Mouse (Mus musculus) CD4-positive, CD25-positive, alpha-beta regulatory T cell (primary cell): Measurements from ENCODE around the gene Mtg2. TPM values are rescaled to one million over a fixed set of nuclear protein-coding genes. Genes with fewer than 3 reads are reported as not detected.

Experiments used
- polyA plus RNA-seq: library from polyadenylated mRNA; unstranded; fragments of 100-300 nt; shearing (Covaris generic); gene quantifications from one replicate; pipeline ENCODE4 v1.2.1, GENCODE M21; 2017

Mtg2 gene
- polyA plus RNA-seq, result 59.0 TPM

DNA sequence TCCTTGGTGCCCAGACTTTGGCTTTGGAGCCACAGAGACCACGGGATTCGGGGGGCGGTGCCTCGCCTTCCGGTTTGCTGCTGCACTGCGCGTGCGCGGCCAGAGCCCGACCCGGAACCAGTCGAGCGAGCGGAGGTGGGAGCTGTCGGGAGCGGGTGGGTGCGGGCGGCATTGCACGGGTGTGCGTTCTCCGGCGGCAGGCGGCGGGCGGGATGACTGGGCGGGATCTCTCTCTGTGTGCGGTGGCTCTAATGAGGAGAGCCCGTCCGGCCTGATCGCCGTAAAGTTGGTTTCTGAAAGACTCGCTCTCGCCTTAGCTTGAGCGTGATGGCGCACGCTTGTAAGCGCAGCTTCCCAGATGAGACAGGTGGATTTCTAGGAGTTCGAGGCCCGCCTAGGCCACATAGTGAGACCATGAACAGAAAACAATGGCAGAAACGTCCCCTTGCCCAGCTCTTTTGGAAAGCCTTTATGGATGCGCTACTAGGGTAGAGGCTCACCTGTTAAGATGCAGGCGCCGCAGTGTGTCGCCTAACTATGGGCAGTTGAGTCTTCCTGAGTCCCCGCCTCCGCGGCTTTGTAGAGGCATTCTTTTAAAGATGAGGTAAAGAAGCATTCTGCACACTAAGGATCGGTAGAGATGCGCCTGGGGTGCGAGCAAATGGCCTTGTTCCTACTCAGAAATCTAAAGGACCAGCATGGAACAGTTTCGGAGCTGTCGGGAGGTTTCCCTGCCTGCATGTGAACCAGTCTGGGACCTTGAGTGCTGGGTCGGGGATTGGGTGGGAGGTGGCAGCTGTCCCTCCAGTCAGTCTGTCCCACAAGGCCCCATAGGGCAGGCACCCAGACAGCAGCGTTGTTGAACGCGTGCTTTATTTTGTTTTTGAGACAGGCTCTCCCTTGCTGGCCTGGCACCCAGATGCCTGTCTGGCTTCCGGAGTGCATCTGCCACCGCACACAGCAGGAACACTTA is at the start of gene Mtg2:
Gene Mtg2 (plus strand): TSS at position 108 of the 973 bp plus-strand sequence.

DNA sequence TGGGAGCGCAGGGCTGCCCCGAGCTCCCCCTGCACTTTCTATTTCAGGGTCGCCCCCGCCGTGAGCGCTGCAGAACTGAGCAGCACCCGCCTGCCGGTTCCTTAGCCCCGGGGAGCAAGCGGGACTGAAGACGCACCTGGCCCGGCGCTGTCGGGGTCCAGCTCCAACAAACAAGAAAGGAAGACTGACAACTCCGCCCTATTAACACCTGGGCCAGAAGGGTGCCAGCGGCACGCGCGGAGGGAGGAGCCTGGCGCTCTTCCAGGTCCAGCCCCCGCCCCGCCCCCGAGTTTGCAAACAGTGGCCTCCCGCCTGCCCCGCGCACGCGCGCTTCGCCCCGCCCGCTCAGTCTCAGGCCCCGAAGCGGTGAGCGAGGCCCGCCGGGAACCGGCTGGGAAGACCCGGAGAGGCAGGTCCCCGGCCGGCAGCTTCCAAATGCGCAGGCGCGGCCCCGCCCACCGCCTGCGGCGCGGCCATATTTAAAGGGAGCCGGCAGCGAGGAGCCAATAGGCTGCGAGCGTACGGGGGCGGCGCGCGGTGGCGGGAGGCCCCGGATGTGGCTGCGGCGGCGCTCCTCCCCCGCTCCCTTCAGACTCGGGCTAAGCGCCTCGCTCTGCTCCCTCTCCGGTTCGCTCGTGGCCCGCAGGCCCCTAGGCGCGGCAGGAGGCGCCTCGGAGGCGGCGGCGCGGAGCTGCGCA is 45.8 kb upstream of the Mtg2 start, which contains the start of gene Lsm14b:
Gene Lsm14b (plus strand): TSS at position 587 of the 698 bp plus-strand sequence.

DNA sequence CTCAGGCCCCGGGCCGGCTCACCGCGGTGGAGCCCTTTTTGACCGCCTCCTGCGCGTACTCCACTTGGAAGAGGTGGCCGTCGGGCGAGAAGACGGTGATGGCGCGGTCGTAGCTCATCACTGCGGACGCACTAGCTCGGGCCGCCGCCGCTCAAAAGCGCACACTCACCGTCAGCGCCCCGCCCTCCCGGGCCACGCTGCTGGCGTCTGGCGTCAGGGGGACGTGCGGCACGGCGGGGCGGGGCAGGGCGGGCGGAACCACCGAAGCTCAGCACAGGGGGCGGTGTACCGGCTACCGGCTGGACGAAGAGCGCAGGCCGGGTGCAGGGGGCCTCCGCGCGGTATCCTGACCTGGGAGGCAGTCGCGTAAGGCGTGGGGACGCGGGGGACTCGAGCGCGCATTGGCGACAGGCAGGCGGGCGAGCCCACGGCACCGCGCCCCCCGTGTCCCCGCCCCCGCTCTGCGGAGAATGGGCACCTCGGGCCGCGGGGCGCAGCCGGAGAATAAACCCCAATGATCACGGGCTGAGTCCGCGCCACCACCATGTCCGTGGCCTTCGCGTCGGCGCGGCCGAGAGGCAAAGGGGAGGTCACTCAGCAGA is 28.0 kb upstream of the Mtg2 start, which contains the start of the genes Psma7 and Ss18l1:
Gene Psma7 (minus strand): TSS at position 178 of the 602 bp plus-strand sequence.
Gene Ss18l1 (plus strand): TSS at position 254 of the 602 bp plus-strand sequence.

DNA sequence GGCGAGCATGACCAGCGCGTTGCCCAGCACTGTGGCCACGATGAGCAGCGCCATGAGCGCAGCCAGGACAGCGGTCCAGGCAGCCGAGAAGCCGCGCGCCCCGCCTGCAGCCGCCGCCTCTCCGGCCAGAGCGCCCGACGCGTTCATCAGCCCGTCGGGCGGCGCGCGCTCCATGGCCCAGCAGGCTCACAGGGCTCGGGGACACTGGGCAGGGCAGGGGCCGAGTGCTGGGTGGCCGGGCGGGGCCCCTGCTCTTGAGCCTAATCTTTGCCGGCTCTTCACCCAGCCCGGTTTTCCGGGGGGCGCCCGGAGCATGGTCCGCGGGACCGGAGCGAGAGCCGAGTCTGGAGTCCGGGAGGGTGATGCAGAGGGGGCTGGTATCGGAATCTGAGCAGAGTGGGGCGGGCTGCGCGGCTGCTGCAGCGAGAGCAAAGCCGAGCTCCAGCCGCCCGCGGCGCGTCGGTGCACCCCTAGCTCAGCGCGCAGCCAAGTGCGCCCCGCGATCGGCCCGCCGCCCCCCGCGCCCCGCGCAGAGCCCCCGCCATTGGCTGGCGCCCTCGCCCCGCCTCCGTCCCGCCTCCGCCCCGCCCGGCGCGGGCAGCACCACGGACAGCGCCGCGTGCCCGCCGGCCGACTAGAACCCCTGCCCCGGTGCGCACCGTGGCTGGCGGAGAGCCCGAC is 33.7 kb downstream of the Mtg2 start, which contains the start of gene Hrh3:
Gene Hrh3 (minus strand): TSS at position 511 of the 681 bp plus-strand sequence.

DNA sequence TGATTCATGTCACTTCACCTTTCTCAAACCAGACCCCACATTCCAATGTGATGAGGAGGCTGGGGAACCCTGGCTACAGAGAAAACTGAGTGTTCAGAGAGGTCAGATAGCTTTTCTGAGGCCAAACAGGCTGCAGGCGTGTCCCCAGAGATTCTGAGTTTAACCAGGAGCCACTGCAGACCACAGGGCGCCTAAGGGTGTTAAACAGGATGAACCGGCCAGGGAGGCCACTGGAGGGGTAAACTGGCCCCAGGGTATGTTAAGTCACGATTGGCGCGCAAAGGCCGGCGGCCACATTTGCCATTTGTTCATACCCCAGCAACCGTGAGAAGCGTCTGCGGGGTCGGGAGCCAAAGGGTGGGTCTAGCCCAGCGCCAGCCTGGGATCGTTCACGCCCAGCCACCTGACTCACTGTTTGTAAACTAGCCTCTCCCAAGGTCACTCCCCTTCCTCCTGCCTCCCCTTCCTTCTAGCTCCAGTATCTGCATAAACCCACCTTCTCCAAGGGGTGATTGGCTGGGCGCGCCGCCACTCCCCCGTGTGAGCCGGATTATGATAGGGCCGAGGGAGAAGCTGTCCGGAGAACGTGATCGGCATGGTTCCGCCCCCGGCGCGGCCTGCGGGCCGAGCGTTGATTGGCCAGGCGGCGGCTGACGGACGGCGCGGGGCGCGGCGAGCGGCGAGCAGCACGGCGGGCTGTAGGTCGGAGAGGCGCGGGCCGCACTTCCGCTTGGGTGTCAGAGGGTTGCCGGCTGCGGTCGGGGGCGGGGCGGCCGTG is 48.5 kb downstream of the Mtg2 start, which contains the start of gene Osbpl2:
Gene Osbpl2 (plus strand): TSS at position 646 of the 778 bp plus-strand sequence.

Other genes starting within 250 kb of the Mtg2 start
- gene Taf4, start 93.9 kb upstream of the Mtg2 start, polyA plus RNA-seq, result 22.0 TPM
- gene Lsm14b, start 45.6 kb upstream of the Mtg2 start, polyA plus RNA-seq, result 18.4 TPM
- 427 TPM for gene Psma7, start 28.2 kb upstream of the Mtg2 start, polyA plus RNA-seq
- 4.2 TPM for gene Ss18l1, start 28.1 kb upstream of the Mtg2 start, polyA plus RNA-seq
- gene Hrh3, start 33.9 kb downstream of the Mtg2 start, polyA plus RNA-seq, result not detected
- gene Osbpl2, start 48.7 kb downstream of the Mtg2 start, polyA plus RNA-seq, result 48.9 TPM
- 155 TPM for gene Adrm1, start 100.9 kb downstream of the Mtg2 start, polyA plus RNA-seq
- gene Lama5, start 155.3 kb downstream of the Mtg2 start, polyA plus RNA-seq, result 0.54 TPM
- gene Rps21, start 186.8 kb downstream of the Mtg2 start, polyA plus RNA-seq, result 535 TPM
- gene Cables2, start 202.9 kb downstream of the Mtg2 start, polyA plus RNA-seq, result 58.6 TPM
- gene Rbbp8nl, start 219.3 kb downstream of the Mtg2 start, polyA plus RNA-seq, result 0.07 TPM